Mouse (Mus musculus) splenic B cell, adult 2 months (primary cell): Measurements from ENCODE around the gene A1cf.

Experiments
- DNase-seq: peaks from one replicate; pipeline ENCODE4 v3.0.0-alpha.2; 2011; ENCODE audit warnings: low read depth, low spot score
- H3K27me3 ChIP-seq: 2 replicates; pipeline ENCODE4 v1.6.1; 2012; ENCODE audit warnings: mild to moderate bottlenecking, low read length, moderate library complexity, mixed read lengths; ENCODE audit not compliant: control insufficient read depth, poor library complexity, insufficient read depth, severe bottlenecking
- H3K36me3 ChIP-seq: 2 replicates; pipeline ENCODE4 v1.6.1; 2012; ENCODE audit warnings: mild to moderate bottlenecking, low read length, moderate library complexity, mixed read lengths; ENCODE audit not compliant: control insufficient read depth, poor library complexity, insufficient read depth, severe bottlenecking

The A1cf gene

DNA sequence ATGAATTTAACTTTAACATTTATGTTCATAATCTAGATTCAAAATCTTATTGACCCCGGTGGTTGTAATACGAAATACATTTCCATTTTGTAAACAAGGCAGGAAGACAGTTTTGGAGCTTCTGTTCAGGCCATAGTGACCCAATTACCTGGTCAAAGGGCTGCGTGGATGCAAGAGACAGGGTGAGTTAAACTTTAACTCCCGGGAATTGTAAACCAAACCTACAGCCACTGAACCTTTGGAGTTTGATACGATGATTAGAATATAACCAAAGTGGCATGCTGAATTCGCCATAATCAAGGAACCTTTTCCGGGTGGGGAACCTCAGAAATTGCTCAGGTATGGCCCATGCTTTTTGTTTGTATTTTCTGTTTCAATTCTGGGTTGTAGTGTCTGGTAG is at the start of gene A1cf:
Gene A1cf, plus strand, starts transcription at position 244 of the 400 bp plus-strand sequence.
- no peaks in the 10 kb centered on the region for H3K36me3 ChIP-seq
- H3K27me3 ChIP-seq: no peaks in the 10 kb centered on the region
- no peak for DNase-seq

DNA sequence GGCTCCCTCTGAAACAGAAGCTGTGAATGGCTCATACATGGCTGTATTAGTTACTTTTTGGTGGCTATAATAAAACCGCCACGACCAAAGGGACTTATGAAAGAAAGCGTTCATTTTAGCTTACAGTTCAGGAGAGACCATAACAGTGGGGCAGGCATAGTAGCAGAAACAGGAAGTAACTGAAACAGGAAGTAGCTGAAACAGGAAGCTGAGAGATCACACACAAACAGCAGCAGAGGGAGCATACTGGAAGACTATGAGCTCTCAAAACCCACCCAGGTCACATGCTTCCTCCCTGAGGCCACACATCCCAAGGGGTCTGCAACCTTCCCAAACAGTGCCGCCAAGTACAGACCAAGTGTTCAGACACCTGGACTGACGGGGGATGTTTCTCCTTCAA is 34.3 kb upstream of the A1cf start:
- DNase-seq: peak; percentile 11
- Histone ChIP-seq H3K36me3 (no peaks in the 10 kb centered on the region), H3K27me3 (no peaks in the 10 kb centered on the region)

DNA sequence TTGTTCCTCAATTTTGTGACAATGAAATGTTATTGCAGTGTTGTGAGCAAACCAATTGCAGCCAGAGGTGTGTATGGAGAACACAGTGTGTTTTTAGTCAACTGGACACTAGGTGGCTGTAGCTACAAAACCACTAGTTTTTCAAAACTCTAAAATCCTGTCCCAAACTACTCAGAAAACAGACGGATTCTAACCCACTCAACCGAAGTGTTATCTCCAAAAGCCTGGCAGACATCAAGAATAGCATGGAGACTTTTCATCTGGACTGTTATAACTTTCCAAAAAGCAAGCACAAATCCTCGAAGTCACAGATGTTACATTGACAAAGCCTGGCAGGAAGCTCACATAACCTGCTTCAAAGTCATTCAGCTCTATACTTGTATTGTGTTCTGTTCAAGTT is 6.7 kb upstream of the A1cf start:
- no peaks in the 10 kb centered on the region for H3K27me3 ChIP-seq
- no peak for DNase-seq
- no peaks in the 10 kb centered on the region for H3K36me3 ChIP-seq

DNA sequence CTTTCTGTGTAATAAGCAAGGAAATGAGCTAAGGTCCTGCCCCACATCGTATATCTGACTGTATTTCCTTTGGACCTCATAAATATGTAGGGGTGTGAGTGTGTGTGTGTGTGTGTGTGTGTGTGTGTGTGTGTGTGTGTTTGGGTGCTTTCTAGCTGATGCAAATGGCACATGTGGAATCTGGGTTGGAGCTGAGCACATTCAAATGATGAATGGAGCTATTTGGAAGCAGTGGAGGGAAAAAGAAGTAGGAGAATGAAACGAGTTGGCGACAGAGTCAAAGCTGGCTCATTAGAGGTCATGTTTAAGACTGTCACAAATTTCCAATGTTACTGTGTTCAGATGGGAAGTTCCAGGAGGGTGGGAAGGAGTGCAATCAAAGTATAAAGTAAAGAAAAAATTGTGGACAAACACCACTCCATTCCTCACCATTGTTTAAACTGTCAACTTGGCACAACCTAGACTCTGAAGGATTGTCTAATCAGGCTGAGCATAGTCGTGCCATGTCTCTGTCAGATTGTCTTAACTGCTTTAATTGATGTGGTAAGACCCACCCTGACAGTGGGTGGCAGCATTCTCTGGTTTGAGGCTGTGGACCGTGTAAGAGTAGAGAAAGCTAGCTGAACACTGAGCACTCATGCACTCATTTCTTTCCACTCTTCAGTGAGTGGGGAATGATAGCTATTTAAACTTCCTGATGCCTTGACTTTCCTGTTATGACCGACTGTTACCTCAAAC is 5.9 kb upstream of the A1cf start:
- Histone ChIP-seq H3K27me3 (no peaks in the 10 kb centered on the region), H3K36me3 (no peaks in the 10 kb centered on the region)
- no peak for DNase-seq

DNA sequence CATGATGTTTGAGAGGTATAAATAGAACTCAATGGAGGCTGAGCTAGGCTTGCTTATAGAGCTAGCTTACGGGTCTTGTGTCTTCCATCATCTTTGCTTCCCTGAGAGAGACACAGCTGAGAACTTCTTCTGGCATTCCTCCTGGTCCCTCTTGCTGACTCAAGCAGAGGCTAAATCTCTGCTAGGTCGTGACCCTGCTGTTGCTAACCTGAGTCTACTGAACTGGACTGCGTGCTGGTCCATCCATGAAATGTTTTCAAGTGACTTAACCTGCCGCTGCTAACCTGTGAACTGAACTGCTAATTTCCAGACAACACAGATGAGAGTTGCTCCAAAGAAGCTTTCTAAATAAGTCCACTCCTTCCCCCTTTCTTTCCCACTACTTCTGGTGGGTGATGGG is 3.1 kb upstream of the A1cf start:
- DNase-seq: no peak
- Histone ChIP-seq H3K36me3 (no peaks in the 10 kb centered on the region), H3K27me3 (no peaks in the 10 kb centered on the region)

DNA sequence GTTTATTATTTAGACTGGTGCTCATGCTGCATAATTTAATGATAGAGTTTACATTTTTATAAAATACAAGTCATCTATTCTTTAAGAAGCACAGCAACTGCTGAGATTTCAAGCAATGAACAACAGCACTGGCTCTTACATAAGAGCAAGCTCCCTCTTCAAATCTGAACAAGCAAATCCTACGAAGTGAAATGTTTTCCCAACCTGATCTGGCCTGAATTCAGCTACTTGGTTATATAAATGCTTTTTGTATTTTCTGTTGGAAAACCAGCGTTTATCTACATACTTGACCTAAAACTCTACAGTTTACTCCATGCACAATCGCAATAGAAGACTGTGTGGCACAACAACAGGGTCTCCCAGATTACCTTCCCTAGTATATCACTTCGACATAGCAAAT is 488 bp upstream of the A1cf start:
- DNase-seq: no peak
- no peaks in the 10 kb centered on the region for H3K36me3 ChIP-seq
- H3K27me3 ChIP-seq: no peaks in the 10 kb centered on the region

DNA sequence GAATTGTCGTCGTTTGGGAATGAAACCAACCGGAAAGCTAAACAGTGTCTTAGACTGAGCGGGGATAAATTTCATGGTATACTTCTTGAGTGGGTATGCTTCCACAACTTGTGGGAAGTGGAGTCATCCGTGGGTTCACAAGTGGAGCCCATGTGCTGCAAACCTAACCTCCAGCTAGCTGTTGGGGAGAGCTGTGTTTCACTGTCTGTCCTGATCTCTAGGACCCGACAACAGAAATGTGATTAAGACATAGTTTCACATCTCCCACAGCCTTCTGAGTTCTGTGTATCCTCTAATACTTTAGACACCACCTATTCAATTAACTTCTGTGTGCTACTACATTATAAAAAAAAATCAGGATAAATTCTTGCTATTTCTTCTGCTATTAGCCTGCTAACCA is 407 bp downstream of the A1cf start:
- Histone ChIP-seq H3K36me3 (no peaks in the 10 kb centered on the region), H3K27me3 (no peaks in the 10 kb centered on the region)
- DNase-seq: no peak

DNA sequence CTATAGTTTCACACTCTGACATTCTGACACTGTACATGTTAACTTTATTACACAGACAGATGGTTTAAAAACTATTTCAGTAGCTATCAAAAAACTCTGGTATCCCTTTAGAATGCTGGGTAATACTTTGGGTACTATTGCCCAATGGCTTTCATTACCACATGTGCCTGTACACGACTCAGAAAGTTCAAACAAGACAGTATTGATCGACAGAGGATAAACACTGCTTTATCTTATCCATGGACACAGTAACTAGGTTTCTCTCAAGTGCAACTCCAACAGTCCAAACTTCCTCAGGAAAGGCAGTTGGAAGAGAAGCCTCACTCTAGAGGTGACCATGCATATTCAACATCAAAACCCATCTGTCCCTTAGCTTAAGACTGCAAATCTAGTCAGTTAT is 2.8 kb downstream of the A1cf start:
- no peak for DNase-seq
- no peaks in the 10 kb centered on the region for H3K27me3 ChIP-seq
- no peaks in the 10 kb centered on the region for H3K36me3 ChIP-seq

DNA sequence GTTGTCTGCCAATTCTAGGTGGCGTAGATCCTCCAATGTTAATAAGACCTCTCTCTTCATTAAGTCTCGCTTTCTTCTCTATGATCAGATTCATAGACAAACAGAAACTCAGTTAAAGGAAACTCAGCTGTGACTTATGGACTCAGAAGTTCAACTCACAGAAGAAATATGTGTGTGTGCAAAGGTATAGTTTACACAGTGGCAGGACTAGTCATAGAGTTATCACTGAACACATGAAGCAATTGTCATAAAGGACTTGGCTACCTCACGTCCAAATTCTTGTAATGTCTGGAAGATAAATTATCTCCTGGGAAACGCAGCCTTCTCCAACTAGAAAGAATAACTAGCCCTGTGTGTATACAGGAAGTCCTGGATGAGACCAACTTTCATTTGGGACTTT is 9.4 kb downstream of the A1cf start:
- H3K27me3 ChIP-seq: no peaks in the 10 kb centered on the region
- H3K36me3 ChIP-seq: no peaks in the 10 kb centered on the region
- DNase-seq: no peak

DNA sequence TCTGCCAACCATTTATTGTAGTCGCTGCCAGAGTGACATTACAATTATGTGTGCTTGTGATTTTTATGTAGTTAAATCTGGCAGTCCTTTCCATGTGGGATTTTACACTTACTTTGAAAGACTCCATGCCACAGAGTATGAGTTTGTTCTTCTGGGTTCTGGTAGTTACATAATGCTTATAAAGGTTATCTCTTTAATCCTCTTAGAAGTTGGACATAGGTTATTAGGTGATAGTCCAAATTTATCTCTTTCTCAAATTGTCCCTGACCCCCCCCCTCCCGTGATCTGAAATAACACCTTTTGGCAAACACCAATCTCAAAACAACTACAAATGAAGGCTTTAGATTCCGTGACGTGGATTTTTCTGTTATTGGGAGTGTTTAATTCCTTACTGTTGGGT is 16.0 kb downstream of the A1cf start:
- DNase-seq: no peak
- no peaks in the 10 kb centered on the region for H3K36me3 ChIP-seq
- no peaks in the 10 kb centered on the region for H3K27me3 ChIP-seq

DNA sequence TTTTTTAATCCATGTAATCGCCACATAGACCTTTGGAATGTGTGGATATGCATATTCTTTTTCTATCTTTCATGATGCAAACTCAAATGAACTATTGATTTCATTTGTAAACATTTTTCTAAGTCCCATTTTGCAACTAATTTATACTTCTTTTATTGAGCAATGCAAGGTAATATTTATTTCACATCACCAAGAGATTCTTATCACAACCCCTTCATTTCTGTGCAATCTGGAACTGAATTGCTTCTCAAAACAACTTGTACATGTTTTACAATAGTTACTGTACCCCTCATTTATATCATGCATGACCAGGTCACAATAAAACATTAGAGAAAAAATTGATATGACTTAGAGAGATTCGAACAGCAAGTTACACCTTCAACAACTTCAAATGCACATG is 18.7 kb downstream of the A1cf start:
- Histone ChIP-seq H3K27me3 (no peaks in the 10 kb centered on the region), H3K36me3 (no peaks in the 10 kb centered on the region)
- no peak for DNase-seq

DNA sequence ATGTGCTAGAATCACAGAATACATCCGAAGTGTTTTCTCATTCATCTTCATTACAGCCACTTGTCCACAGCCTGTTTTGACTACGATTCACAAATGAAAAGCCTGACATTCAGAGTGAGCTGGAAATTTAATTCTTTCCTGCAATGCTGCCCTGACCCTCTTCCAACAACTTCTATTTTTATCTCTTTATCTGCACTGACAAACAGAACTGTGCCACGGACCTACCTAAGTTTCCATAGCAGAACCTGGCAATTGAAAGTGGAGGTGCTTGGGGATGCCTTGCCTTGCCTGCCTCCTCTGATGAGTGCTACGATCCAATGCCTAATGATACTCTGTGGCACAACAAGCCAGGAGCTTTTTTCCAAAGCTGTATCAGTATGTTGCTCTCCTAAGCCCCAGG is 21.4 kb downstream of the A1cf start:
- DNase-seq: no peak
- Histone ChIP-seq H3K27me3 (no peaks in the 10 kb centered on the region), H3K36me3 (no peaks in the 10 kb centered on the region)

DNA sequence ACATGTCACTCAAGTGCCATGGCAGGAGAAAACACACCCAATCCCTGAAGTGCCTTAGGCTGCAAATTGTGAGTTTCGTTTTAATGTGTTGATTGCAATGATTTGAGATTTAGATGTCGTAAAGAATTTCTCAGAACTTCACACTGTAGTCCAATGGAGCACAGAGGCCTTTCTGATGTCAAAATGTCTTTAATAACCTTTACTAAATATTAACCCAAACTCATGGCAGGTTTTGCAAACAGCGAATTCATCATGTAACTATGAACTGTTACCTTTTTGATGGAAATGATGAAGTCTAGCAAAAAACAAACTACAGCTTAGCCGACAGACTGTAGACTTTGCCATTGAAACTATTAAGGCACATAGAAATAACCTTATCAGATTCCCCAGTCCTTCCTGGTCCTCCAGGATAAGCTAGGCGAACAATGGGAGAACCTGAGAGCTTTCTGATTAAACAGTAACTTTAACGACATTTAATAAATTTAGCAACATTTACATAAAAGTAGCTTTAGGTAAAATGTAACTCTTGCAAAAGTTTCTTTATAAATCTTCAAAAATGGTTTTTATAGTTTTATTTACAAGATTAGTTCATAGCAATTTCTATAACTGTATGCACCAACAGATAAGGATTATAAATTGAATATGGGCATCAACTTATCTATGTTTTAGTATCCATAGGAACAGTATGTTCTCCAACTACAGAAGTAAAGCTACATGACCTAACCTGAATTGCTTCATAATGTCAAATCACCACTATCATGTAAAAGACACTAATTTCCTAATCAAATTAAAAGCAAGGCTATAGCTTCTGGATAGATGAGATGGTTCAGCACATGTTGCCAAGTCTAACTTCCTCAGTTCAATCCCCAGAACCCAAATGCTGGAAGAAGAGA is 22.7 kb downstream of the A1cf start:
- H3K36me3 ChIP-seq: no peaks in the 10 kb centered on the region
- DNase-seq: no peak

DNA sequence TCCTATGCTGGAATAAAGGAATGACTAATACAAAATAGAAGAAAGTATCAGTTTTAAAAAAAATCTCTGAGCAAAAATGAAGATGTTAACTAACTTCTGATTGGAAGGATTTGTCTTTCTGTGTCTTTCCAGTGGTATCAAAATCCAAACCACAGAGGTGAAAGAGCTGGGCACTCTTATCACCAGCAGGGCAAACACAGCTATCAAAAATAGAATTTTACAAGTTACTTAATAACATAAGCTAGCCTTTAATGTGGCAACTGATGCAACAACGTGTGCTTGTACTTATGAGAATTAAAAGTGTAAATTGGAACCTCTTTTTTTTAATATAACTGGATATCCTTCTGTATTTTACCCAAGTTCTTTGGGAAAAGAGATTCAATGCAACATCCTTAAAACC is 27.4 kb downstream of the A1cf start:
- no peak for DNase-seq
- Histone ChIP-seq H3K36me3 (no peaks in the 10 kb centered on the region), H3K27me3 (no peaks in the 10 kb centered on the region)

More for the DNA sequence above, 22.7 kb downstream of the A1cf start:
- H3K27me3 ChIP-seq: no peaks in the 10 kb centered on the region

DNA sequence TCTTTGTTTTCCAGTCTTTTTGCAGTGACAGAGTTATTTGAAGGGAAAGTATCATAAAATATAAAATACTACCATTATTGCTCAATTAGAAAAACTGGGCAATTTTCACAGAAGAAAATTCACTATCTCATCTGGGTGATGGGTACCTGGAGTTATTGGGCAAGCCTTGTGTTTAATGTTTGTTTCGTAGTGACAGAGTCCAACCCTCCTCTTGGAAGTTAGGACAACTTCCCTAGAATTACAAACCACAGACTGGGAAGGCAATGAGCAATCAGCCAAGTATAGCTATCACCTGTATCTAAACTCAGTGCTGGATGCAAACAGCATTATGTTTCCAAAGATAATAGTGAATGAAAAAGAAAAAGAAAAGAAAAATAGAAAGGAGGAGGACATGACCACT is 28.1 kb downstream of the A1cf start:
- Histone ChIP-seq H3K27me3 (no peaks in the 10 kb centered on the region), H3K36me3 (no peaks in the 10 kb centered on the region)
- DNase-seq: no peak
